Mouse (Mus musculus): ENCODE measurements at regions not wholly inside any gene's neighbourhood (a gene's known extent, or its start where the extent isn't known, plus 50 kb on each side); places are given as distances from the start of the nearest gene placed in this dataset.
"Not testable (repeated sequence)": the region's sequence is repeated elsewhere in the genome, so short reads cannot be mapped to it uniquely, and the experiment has no call there.

- Histone ChIP-seq H3K27ac (ENCODE audit: low read depth, low read length) (no peak overlapping the region), H3K9me3 (ENCODE audit: low read length) (no peaks in the 10 kb centered on the region), H3K9ac (no peak overlapping the region), H3K36me3 (ENCODE audit: insufficient read depth) (no peaks in the 10 kb centered on the region), H3K4me3 (ENCODE audit: low read depth, low read length) (no peak overlapping the region), H3K4me1 (ENCODE audit: insufficient read depth) (no peaks in the 10 kb centered on the region), H3K4me2 (ENCODE audit: low read depth) (no peak overlapping the region), H3K27me3 (ENCODE audit: insufficient read depth, low read length) (no peaks in the 10 kb centered on the region)
- DNase-seq (no peak), ATAC-seq (no peak)
- 30% methylated on average over 5 of the region's 5 CpGs for WGBS
- no peak for TF ChIP-seq CTCF (IDR thresholded peaks at IDR 0.05; ENCODE audit: low read depth)
Observed at GRCm38 (mm10) chr11:27105920-27106319, 512.1 kb upstream of the Vrk2 start.

- Histone ChIP-seq H3K4me1 (ENCODE audit: insufficient read depth) (no peaks in the 10 kb centered on the region), H3K9ac (no peak overlapping the region), H3K36me3 (ENCODE audit: insufficient read depth) (no peaks in the 10 kb centered on the region), H3K4me2 (ENCODE audit: low read depth) (no peak overlapping the region), H3K27me3 (ENCODE audit: insufficient read depth, low read length) (no peaks in the 10 kb centered on the region), H3K9me3 (ENCODE audit: low read length) (no peaks in the 10 kb centered on the region), H3K4me3 (ENCODE audit: low read depth, low read length) (no peak overlapping the region), H3K27ac (ENCODE audit: low read depth, low read length) (no peak overlapping the region)
- DNase-seq = no peak
- no peak for ATAC-seq
- no peak for TF ChIP-seq CTCF (IDR thresholded peaks at IDR 0.05; ENCODE audit: low read depth)
Observed at GRCm38 (mm10) chr11:27102906-27103305, 509.1 kb upstream of the Vrk2 start.

GRCm38 (mm10) chr11:27102045-27102444, 508.2 kb upstream of the Vrk2 start:
- WGBS = 99% methylated on average over 2 of the region's 2 CpGs
- no peak for DNase-seq
- no peak overlapping the region for H3K4me2 ChIP-seq (ENCODE audit: low read depth)
- no peak overlapping the region for H3K27ac ChIP-seq (ENCODE audit: low read depth, low read length)
- no peaks in the 10 kb centered on the region for H3K9me3 ChIP-seq (ENCODE audit: low read length)
- TF ChIP-seq CTCF (IDR thresholded peaks at IDR 0.05; ENCODE audit: low read depth) = no peak
- H3K36me3 ChIP-seq (ENCODE audit: insufficient read depth) = no peaks in the 10 kb centered on the region
- ATAC-seq = no peak
- no peak overlapping the region for H3K4me3 ChIP-seq (ENCODE audit: low read depth, low read length)
- no peaks in the 10 kb centered on the region for H3K4me1 ChIP-seq (ENCODE audit: insufficient read depth)
- H3K9ac ChIP-seq = no peak overlapping the region
- H3K27me3 ChIP-seq (ENCODE audit: insufficient read depth, low read length) = no peaks in the 10 kb centered on the region

- H3K9ac ChIP-seq = no peak overlapping the region
- no peaks in the 10 kb centered on the region for H3K9me3 ChIP-seq (ENCODE audit: low read length)
- ATAC-seq = no peak
- H3K36me3 ChIP-seq (ENCODE audit: insufficient read depth) = no peaks in the 10 kb centered on the region
- no peak for DNase-seq
- H3K4me3 ChIP-seq (ENCODE audit: low read depth, low read length) = no peak overlapping the region
- H3K4me2 ChIP-seq (ENCODE audit: low read depth) = no peak overlapping the region
- TF ChIP-seq CTCF (IDR thresholded peaks at IDR 0.05; ENCODE audit: low read depth) = no peak
- H3K27ac ChIP-seq (ENCODE audit: low read depth, low read length) = no peak overlapping the region
- H3K27me3 ChIP-seq (ENCODE audit: insufficient read depth, low read length) = no peaks in the 10 kb centered on the region
- H3K4me1 ChIP-seq (ENCODE audit: insufficient read depth) = no peaks in the 10 kb centered on the region
Observed at GRCm38 (mm10) chr11:27096615-27097014, 502.8 kb upstream of the Vrk2 start.

GRCm38 (mm10) chr11:27095460-27095859, 501.7 kb upstream of the Vrk2 start:
- not testable (repeated sequence) for H3K9ac ChIP-seq; DNase-seq; H3K27ac ChIP-seq (ENCODE audit: low read depth, low read length); H3K4me2 ChIP-seq (ENCODE audit: low read depth); H3K36me3 ChIP-seq (ENCODE audit: insufficient read depth); H3K9me3 ChIP-seq (ENCODE audit: low read length); H3K4me3 ChIP-seq (ENCODE audit: low read depth, low read length); H3K4me1 ChIP-seq (ENCODE audit: insufficient read depth); H3K27me3 ChIP-seq (ENCODE audit: insufficient read depth, low read length); ATAC-seq

- no peak for ATAC-seq
- no peaks in the 10 kb centered on the region for H3K36me3 ChIP-seq (ENCODE audit: insufficient read depth)
- H3K27ac ChIP-seq (ENCODE audit: low read depth, low read length) = no peak overlapping the region
- no peaks in the 10 kb centered on the region for H3K9me3 ChIP-seq (ENCODE audit: low read length)
- no peak overlapping the region for H3K4me3 ChIP-seq (ENCODE audit: low read depth, low read length)
- H3K27me3 ChIP-seq (ENCODE audit: insufficient read depth, low read length) = no peaks in the 10 kb centered on the region
- H3K9ac ChIP-seq = no peak overlapping the region
- 100% methylated on average over 1 of the region's 1 CpGs for WGBS
- no peak overlapping the region for H3K4me2 ChIP-seq (ENCODE audit: low read depth)
- no peak for TF ChIP-seq CTCF (IDR thresholded peaks at IDR 0.05; ENCODE audit: low read depth)
- no peaks in the 10 kb centered on the region for H3K4me1 ChIP-seq (ENCODE audit: insufficient read depth)
- no peak for DNase-seq
Observed at GRCm38 (mm10) chr11:27086516-27086915, 492.7 kb upstream of the Vrk2 start.

GRCm38 (mm10) chr11:27081188-27081587, 487.4 kb upstream of the Vrk2 start:
- H3K4me1 ChIP-seq (ENCODE audit: insufficient read depth) = no peaks in the 10 kb centered on the region
- no peak for DNase-seq
- no peak overlapping the region for H3K9ac ChIP-seq
- no peak for ATAC-seq
- no peaks in the 10 kb centered on the region for H3K36me3 ChIP-seq (ENCODE audit: insufficient read depth)
- no peak overlapping the region for H3K4me2 ChIP-seq (ENCODE audit: low read depth)
- no peak overlapping the region for H3K4me3 ChIP-seq (ENCODE audit: low read depth, low read length)
- no peaks in the 10 kb centered on the region for H3K9me3 ChIP-seq (ENCODE audit: low read length)
- no peak overlapping the region for H3K27ac ChIP-seq (ENCODE audit: low read depth, low read length)
- no peak for TF ChIP-seq CTCF (IDR thresholded peaks at IDR 0.05; ENCODE audit: low read depth)
- H3K27me3 ChIP-seq (ENCODE audit: insufficient read depth, low read length) = no peaks in the 10 kb centered on the region

- Histone ChIP-seq H3K9me3 (ENCODE audit: low read length) (no peaks in the 10 kb centered on the region), H3K27ac (ENCODE audit: low read depth, low read length) (no peak overlapping the region), H3K27me3 (ENCODE audit: insufficient read depth, low read length) (no peaks in the 10 kb centered on the region), H3K4me2 (ENCODE audit: low read depth) (no peak overlapping the region), H3K4me1 (ENCODE audit: insufficient read depth) (no peaks in the 10 kb centered on the region), H3K9ac (no peak overlapping the region), H3K4me3 (ENCODE audit: low read depth, low read length) (no peak overlapping the region), H3K36me3 (ENCODE audit: insufficient read depth) (no peaks in the 10 kb centered on the region)
- no peak for DNase-seq
- TF ChIP-seq CTCF (IDR thresholded peaks at IDR 0.05; ENCODE audit: low read depth) = no peak
- no peak for ATAC-seq
Observed at GRCm38 (mm10) chr11:27070381-27070780, 476.6 kb upstream of the Vrk2 start.
